Mouse (Mus musculus) CH12.LX (cell line): ENCODE measurements around the gene Zfp1.

ENCODE experiments used
- CTCF ChIP-seq, 2 experiments: IDR thresholded peaks in 1 of 2; conservative IDR thresholded peaks in 1 of 2; 2 replicates each; pipeline ENCODE4 v1.5.1; 2011 to 2012; ENCODE audit warnings: low read depth in 2 of 2, low read length in 2 of 2, improper control_type of control experiment in 1 of 2, inconsistent platforms in 1 of 2, mild to moderate bottlenecking in 1 of 2, moderate library complexity in 1 of 2
- KAT2A ChIP-seq: IDR thresholded peaks from 2 replicates; pipeline ENCODE4 v1.6.1; 2012; ENCODE audit warnings: low read length, improper control_type of control experiment, inconsistent platforms; ENCODE audit not compliant: insufficient replicate concordance
- MAX ChIP-seq: IDR thresholded peaks from 2 replicates; pipeline ENCODE4 v1.6.1; 2011; ENCODE audit warnings: low read length, improper control_type of control experiment
- MAZ ChIP-seq: IDR thresholded peaks from 2 replicates; pipeline ENCODE4 v1.6.1; 2012; ENCODE audit warnings: low read depth, mild to moderate bottlenecking, inconsistent platforms, low read length, improper control_type of control experiment, moderate library complexity
- MEF2A ChIP-seq: IDR thresholded peaks from 2 replicates; pipeline ENCODE4 v1.6.1; 2014; ENCODE audit warnings: low read depth, mild to moderate bottlenecking, inconsistent platforms, low read length, improper control_type of control experiment, borderline replicate concordance
- USF1 ChIP-seq: IDR thresholded peaks from 2 replicates; pipeline ENCODE4 v1.6.1; 2014; ENCODE audit warnings: low read depth, mild to moderate bottlenecking, inconsistent platforms, low read length, improper control_type of control experiment

- TF ChIP-seq KAT2A (no peak), CTCF (conservative IDR thresholded peaks at IDR 0.05 in 1 of 2, IDR thresholded peaks at IDR 0.05 in 1 of 2; ENCODE audit: low read depth in 2 of 2, low read length in 2 of 2) (no peak), MEF2A (no peak), MAX (no peak), USF1 (no peak), MAZ (no peak)
These were observed 43.7 kb downstream of the Zfp1 start for GRCm38 (mm10) chr8:111686881-111687280.
